Mouse (Mus musculus) spleen, adult 2 months (tissue): ENCODE data around the gene Ilkap. TPM values are rescaled to one million over a fixed set of nuclear protein-coding genes. Genes with fewer than 3 reads are reported as not detected.

Source experiments
- DNase-seq, 2 experiments: peaks; one replicate each; pipeline versions ENCODE4 v3.0.0 to v3.0.0-alpha.2; 2012 to 2021; ENCODE audit warnings: low spot score in 2 of 2, low read depth in 1 of 2
- H3K27ac ChIP-seq: fragments of 200-500 bp; 2 replicates; pipeline ENCODE4 v1.5.1; 2012; ENCODE audit warnings: low read length, inconsistent platforms; ENCODE audit not compliant: insufficient read depth
- H3K27me3 ChIP-seq: fragments of 200-500 bp; 2 replicates; pipeline ENCODE4 v1.6.1; 2012; ENCODE audit warnings: mild to moderate bottlenecking, moderate library complexity, low read length, inconsistent platforms; ENCODE audit not compliant: control insufficient read depth, insufficient read depth
- H3K36me3 ChIP-seq: fragments of 200-500 bp; 2 replicates; pipeline ENCODE4 v1.6.1; 2012; ENCODE audit warnings: mild to moderate bottlenecking, low read length, inconsistent platforms; ENCODE audit not compliant: control insufficient read depth, insufficient read depth
- H3K4me1 ChIP-seq: fragments of 200-500 bp; 2 replicates; pipeline ENCODE4 v1.6.1; 2011; ENCODE audit warnings: inconsistent platforms; ENCODE audit not compliant: control insufficient read depth, insufficient read depth, insufficient read length
- H3K4me3 ChIP-seq: fragments of 200-500 bp; 2 replicates; pipeline ENCODE4 v1.5.1; 2011; ENCODE audit warnings: mild to moderate bottlenecking, inconsistent platforms; ENCODE audit not compliant: insufficient read depth, insufficient read length; ENCODE audit errors: extremely low read depth
- CTCF ChIP-seq: fragments of 200-500 bp; IDR thresholded peaks from 2 replicates; pipeline ENCODE4 v1.5.1; 2011; ENCODE audit warnings: mild to moderate bottlenecking, inconsistent platforms; ENCODE audit not compliant: insufficient read depth, insufficient read length, insufficient replicate concordance; ENCODE audit errors: extremely low read depth
- POLR2A ChIP-seq: fragments of 200-500 bp; IDR thresholded peaks from 2 replicates; pipeline ENCODE4 v1.6.1; 2011; ENCODE audit warnings: low read depth, low read length, inconsistent platforms
- WGBS: fragments of 180-500 bp; shearing (Covaris S2); methylation state at CpG from one replicate; pipeline ENCODE4 v1.1.7; 2018; 5-methylcytosine and 5-hydroxymethylcytosine counted together
- polyA plus RNA-seq: library from polyadenylated mRNA; depleted of rRNA; stranded (reverse); fragments of >200 nt; gene quantifications from 2 replicates; pipeline ENCODE4 v1.2.3, GENCODE M21; 2012

Ilkap gene
- polyA plus RNA-seq, 1 experiment = 43.9 TPM

DNA sequence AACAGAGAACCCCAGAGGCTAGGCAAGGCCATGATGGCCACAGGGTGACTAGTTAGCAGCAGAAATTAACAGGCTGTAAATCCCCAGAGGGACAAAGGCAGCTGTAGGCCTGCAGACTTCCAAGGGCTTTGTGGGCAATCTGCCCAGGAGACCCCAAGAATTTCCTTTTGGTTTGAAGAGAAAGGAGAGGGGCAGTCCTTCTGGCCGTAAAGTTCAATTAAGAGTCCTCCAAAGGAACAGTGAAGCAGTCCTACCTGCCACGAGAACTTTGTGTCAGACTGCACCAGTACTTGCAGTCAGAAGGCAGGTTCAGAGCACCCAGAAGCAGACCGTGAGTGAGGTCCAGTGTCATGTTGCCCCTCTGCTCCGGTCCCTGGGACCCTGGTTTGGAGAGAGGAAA is 16.3 kb upstream of the Ilkap start:
- H3K4me3 ChIP-seq = no peak overlapping the region
- H3K36me3 ChIP-seq = no peaks in the 10 kb centered on the region
- WGBS = 65% methylated on average over 4 of the region's 4 CpGs
- TF ChIP-seq CTCF (no peak), POLR2A (no peak)
- no peak for DNase-seq
- H3K4me1 ChIP-seq = peaks cover 9% of the 10 kb centered on the region
- H3K27me3 ChIP-seq = no peaks in the 10 kb centered on the region
- no peak overlapping the region for H3K27ac ChIP-seq

DNA sequence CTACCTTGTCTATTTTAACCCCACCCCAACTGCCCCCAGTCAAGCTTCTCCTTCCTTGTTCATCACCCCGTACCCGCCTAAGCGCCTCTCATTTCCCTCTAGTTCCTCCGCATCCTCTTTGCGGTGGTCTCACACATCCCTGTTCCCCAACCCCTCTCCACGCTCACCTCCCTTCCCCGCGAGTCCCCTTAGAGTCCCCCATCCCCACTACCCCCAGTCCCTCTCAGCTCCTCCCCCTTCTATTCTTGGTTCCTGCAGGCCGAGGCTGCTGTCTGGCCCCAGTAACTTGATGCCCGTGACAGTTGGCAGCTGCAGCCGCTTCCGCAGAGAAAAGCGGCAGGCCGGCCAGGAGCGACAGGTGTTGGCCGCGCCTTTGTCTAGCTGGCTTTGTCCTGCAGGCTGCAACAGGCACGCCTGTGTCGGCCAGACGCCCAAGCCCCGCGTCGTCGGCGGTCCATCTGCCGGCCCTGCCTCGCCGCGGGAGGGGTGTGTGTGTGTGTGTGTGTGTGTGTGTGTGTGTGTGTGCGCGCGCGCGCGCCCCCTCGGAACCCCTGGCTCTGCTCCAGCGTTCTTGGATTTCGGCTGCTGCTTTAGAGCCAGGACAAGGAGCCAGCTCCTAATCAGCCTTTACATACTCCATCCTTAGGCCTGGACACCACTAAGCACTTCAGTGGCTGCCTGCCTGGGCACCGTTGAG is 15.4 kb upstream of the Ilkap start, which contains the start of gene Hes6:
Gene Hes6, minus strand, starts transcription at position 141 of the 697 bp plus-strand sequence.
- 2% methylated on average over 35 of the region's 39 CpGs for WGBS
- peak within 1 kb of the TSS; percentile 91 for H3K4me3 ChIP-seq
- H3K27me3 ChIP-seq = no peaks in the 10 kb centered on the region
- peak within 1 kb of the TSS; percentile 85 for H3K27ac ChIP-seq
- peak in 1 of 2 experiments; percentile 39 for DNase-seq
- TF ChIP-seq CTCF (no peak), POLR2A (no peak; the same call in 1 of the 2 replicates)
- no peaks in the 10 kb centered on the region for H3K36me3 ChIP-seq
- H3K4me1 ChIP-seq = peaks cover 9% of the 10 kb centered on the region

DNA sequence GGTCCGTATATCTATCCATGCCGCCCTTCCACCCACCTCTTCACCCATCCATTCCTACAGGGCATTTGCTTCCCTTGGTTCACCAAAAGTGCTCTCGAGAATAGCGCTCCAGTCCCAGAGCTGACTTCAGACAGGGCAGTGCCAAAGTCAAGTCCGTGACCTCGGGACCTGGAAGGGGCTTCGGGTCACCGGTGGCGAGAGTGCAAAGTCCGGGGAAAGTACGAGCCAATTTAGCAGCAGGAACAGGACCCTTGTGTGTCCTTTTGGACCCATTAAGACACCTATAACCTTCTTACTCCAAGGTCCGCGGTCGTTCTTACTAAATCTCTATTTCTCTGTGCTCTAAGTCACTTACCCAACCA is 14.9 kb upstream of the Ilkap start:
- DNase-seq = no peak
- no peak for TF ChIP-seq CTCF
- TF ChIP-seq POLR2A = no peak
- WGBS = under 1% methylated on average over 14 of the region's 14 CpGs
- Histone ChIP-seq H3K36me3 (no peaks in the 10 kb centered on the region), H3K27ac (peak overlapping the region; percentile 85), H3K4me1 (peaks cover 9% of the 10 kb centered on the region), H3K4me3 (peak overlapping the region; percentile 63), H3K27me3 (no peaks in the 10 kb centered on the region)

- Histone ChIP-seq H3K36me3 (no peaks in the 10 kb centered on the region), H3K4me3 (peak overlapping the region; percentile 91), H3K4me1 (peaks cover 9% of the 10 kb centered on the region), H3K27me3 (no peaks in the 10 kb centered on the region), H3K27ac (peak overlapping the region; percentile 85)
- under 1% methylated on average over 34 of the region's 34 CpGs for WGBS
- TF ChIP-seq CTCF (no peak), POLR2A (peak; percentile 90)
- peak; percentile 82 to 94 for DNase-seq
Observed at GRCm38 (mm10) chr1:91413030-91413506, 14.5 kb upstream of the Ilkap start.

GRCm38 (mm10) chr1:91412286-91413029 is 13.8 kb upstream of the Ilkap start:
- no peak for TF ChIP-seq POLR2A
- TF ChIP-seq CTCF = no peak
- no peaks in the 10 kb centered on the region for H3K36me3 ChIP-seq
- 7% methylated on average over 62 of the region's 65 CpGs for WGBS
- peak overlapping the region; percentile 91 for H3K4me3 ChIP-seq
- H3K27me3 ChIP-seq = no peaks in the 10 kb centered on the region
- H3K27ac ChIP-seq = peak overlapping the region; percentile 67
- DNase-seq = peak in 1 of 2 experiments; percentile 48
- peaks cover 9% of the 10 kb centered on the region for H3K4me1 ChIP-seq

- no peak overlapping the region for H3K4me3 ChIP-seq
- no peak for TF ChIP-seq CTCF
- TF ChIP-seq POLR2A = no peak
- no peak for DNase-seq
- WGBS = 86% methylated on average over 8 of the region's 8 CpGs
- no peaks in the 10 kb centered on the region for H3K27me3 ChIP-seq
- H3K36me3 ChIP-seq = no peaks in the 10 kb centered on the region
- peaks cover 9% of the 10 kb centered on the region for H3K4me1 ChIP-seq
- no peak overlapping the region for H3K27ac ChIP-seq
Observed at GRCm38 (mm10) chr1:91411631-91412285, 13.1 kb upstream of the Ilkap start.
